Mouse (Mus musculus) MEL (cell line): ENCODE data around the gene Echdc2. TPM values are rescaled to one million over a fixed set of nuclear protein-coding genes. Genes with fewer than 3 reads are reported as not detected.

Experiments used
- DNase-seq: peaks from one replicate; pipeline ENCODE4 v3.0.0; 2011; ENCODE audit warnings: low read depth, low spot score
- H3K27ac ChIP-seq: 2 replicates; pipeline ENCODE4 v1.5.1; 2012; ENCODE audit warnings: low read depth, mild to moderate bottlenecking, control low read depth, low read length, moderate library complexity; ENCODE audit not compliant: control insufficient read depth
- H3K27me3 ChIP-seq, 2 experiments: fragments of 150-350 bp in 1 of 2; sonication (generic) in 1 of 2; 2 replicates each; pipeline ENCODE4 v1.6.1; 2012; ENCODE audit warnings: low read length in 2 of 2, mild to moderate bottlenecking in 2 of 2, improper control_type of control experiment in 1 of 2, moderate library complexity in 1 of 2; ENCODE audit not compliant: insufficient read depth in 2 of 2, control insufficient read depth in 1 of 2
- H3K36me3 ChIP-seq, 2 experiments: 2 replicates each; pipeline ENCODE4 v1.6.1; 2012 to 2014; ENCODE audit warnings: low read length in 2 of 2, improper control_type of control experiment in 1 of 2, inconsistent platforms in 1 of 2, mild to moderate bottlenecking in 1 of 2; ENCODE audit not compliant: insufficient read depth in 2 of 2, control insufficient read depth in 1 of 2
- H3K4me1 ChIP-seq, 2 experiments: fragments of 150-350 bp in 1 of 2; sonication (generic) in 1 of 2; 2 replicates each; pipeline ENCODE4 v1.6.1; 2012; ENCODE audit warnings: low read length in 2 of 2, improper control_type of control experiment in 1 of 2, mild to moderate bottlenecking in 1 of 2; ENCODE audit not compliant: insufficient read depth in 2 of 2, control insufficient read depth in 1 of 2
- H3K4me3 ChIP-seq, 2 experiments: fragments of 150-350 bp in 1 of 2; sonication (generic) in 1 of 2; 2 replicates each; pipeline ENCODE4 v1.5.1; 2012; ENCODE audit warnings: low read depth in 2 of 2, low read length in 2 of 2, mild to moderate bottlenecking in 2 of 2, moderate library complexity in 2 of 2, control low read depth in 1 of 2, improper control_type of control experiment in 1 of 2; ENCODE audit not compliant: control insufficient read depth in 1 of 2, insufficient read depth in 1 of 2
- H3K79me2 ChIP-seq: 2 replicates; pipeline ENCODE4 v1.6.1; 2012; ENCODE audit warnings: mild to moderate bottlenecking, low read length, moderate library complexity; ENCODE audit not compliant: control insufficient read depth, poor library complexity, insufficient read depth
- H3K9ac ChIP-seq: 2 replicates; pipeline ENCODE4 v1.6.1; 2012; ENCODE audit warnings: low read depth, mild to moderate bottlenecking, control low read depth, low read length, moderate library complexity; ENCODE audit not compliant: control insufficient read depth, poor library complexity, severe bottlenecking
- H3K9me3 ChIP-seq: fragments of 150-350 bp; sonication (generic); replicated peaks from 2 replicates; pipeline ENCODE4 v1.6.1; 2012; ENCODE audit warnings: mild to moderate bottlenecking, low read length, improper control_type of control experiment, moderate library complexity; ENCODE audit not compliant: insufficient read depth
- BHLHE40 ChIP-seq: IDR thresholded peaks from 2 replicates; pipeline ENCODE4 v1.6.1; 2012; ENCODE audit warnings: low read depth, mild to moderate bottlenecking, inconsistent platforms, low read length, improper control_type of control experiment, borderline replicate concordance
- CHD2 ChIP-seq: IDR thresholded peaks from 2 replicates; pipeline ENCODE4 v1.6.1; 2011; ENCODE audit warnings: low read length, improper control_type of control experiment
- E2F4 ChIP-seq: IDR thresholded peaks from 2 replicates; pipeline ENCODE4 v1.6.1; 2011; ENCODE audit warnings: low read depth, low read length, improper control_type of control experiment, borderline replicate concordance
- EP300 ChIP-seq, 2 experiments: IDR thresholded peaks; 2 replicates each; pipeline ENCODE4 v1.6.1; 2011; ENCODE audit warnings: improper control_type of control experiment in 2 of 2, low read length in 2 of 2, low read depth in 1 of 2, mild to moderate bottlenecking in 1 of 2
- ETS1 ChIP-seq: IDR thresholded peaks from 2 replicates; pipeline ENCODE4 v1.6.1; 2012; ENCODE audit warnings: low read depth, mild to moderate bottlenecking, inconsistent platforms, low read length, improper control_type of control experiment, moderate library complexity
- GABPA ChIP-seq: IDR thresholded peaks from 2 replicates; pipeline ENCODE4 v1.6.1; 2012; ENCODE audit warnings: low read depth, mild to moderate bottlenecking, inconsistent platforms, low read length, improper control_type of control experiment, moderate library complexity
- JUND ChIP-seq: IDR thresholded peaks from 2 replicates; pipeline ENCODE4 v1.6.1; 2011; ENCODE audit warnings: low read depth, mild to moderate bottlenecking, improper control_type of control experiment, low read length
- MAZ ChIP-seq: IDR thresholded peaks from 2 replicates; pipeline ENCODE4 v1.6.1; 2012; ENCODE audit warnings: low read depth, mild to moderate bottlenecking, inconsistent platforms, low read length, improper control_type of control experiment
- MEF2A ChIP-seq: IDR thresholded peaks from 2 replicates; pipeline ENCODE4 v1.6.1; 2014; ENCODE audit warnings: low read depth, mild to moderate bottlenecking, inconsistent platforms, low read length, improper control_type of control experiment; ENCODE audit not compliant: poor library complexity, insufficient replicate concordance, severe bottlenecking; ENCODE audit errors: extremely low read depth
- NELFE ChIP-seq: IDR thresholded peaks from 2 replicates; pipeline ENCODE4 v1.6.1; 2011; ENCODE audit warnings: low read depth, low read length, improper control_type of control experiment
- NRF1 ChIP-seq: IDR thresholded peaks from 2 replicates; pipeline ENCODE4 v1.6.1; 2014; ENCODE audit warnings: low read depth, mild to moderate bottlenecking, inconsistent platforms, low read length, improper control_type of control experiment, moderate library complexity; ENCODE audit not compliant: poor library complexity, insufficient read depth, severe bottlenecking
- POLR2AphosphoS2 ChIP-seq: IDR thresholded peaks from 2 replicates; pipeline ENCODE4 v1.6.1; 2011; ENCODE audit warnings: low read length, improper control_type of control experiment
- POLR2AphosphoS5 ChIP-seq: IDR thresholded peaks from 2 replicates; pipeline ENCODE4 v1.6.1; 2012; ENCODE audit warnings: low read depth, borderline replicate concordance, mild to moderate bottlenecking, inconsistent platforms, low read length, moderate library complexity, mixed read lengths
- RAD21 ChIP-seq: IDR thresholded peaks from 2 replicates; pipeline ENCODE4 v1.6.1; 2011; ENCODE audit warnings: mild to moderate bottlenecking, low read depth, low read length, improper control_type of control experiment
- TAL1 ChIP-seq: IDR thresholded peaks from 2 replicates; pipeline ENCODE4 v1.6.1; 2012; ENCODE audit warnings: mild to moderate bottlenecking, inconsistent platforms, low read length, moderate library complexity, mixed read lengths
- UBTF ChIP-seq: IDR thresholded peaks from 2 replicates; pipeline ENCODE4 v1.6.1; 2012; ENCODE audit warnings: low read depth, mild to moderate bottlenecking, inconsistent platforms, low read length, improper control_type of control experiment, moderate library complexity, borderline replicate concordance; ENCODE audit not compliant: insufficient read depth
- USF1 ChIP-seq: IDR thresholded peaks from 2 replicates; pipeline ENCODE4 v1.6.1; 2014; ENCODE audit warnings: low read depth, mild to moderate bottlenecking, inconsistent platforms, low read length, improper control_type of control experiment, moderate library complexity
- USF2 ChIP-seq, 2 experiments: IDR thresholded peaks; 2 replicates each; pipeline ENCODE4 v1.6.1; 2011 to 2012; ENCODE audit warnings: improper control_type of control experiment in 2 of 2, low read length in 2 of 2, borderline replicate concordance in 1 of 2, inconsistent platforms in 1 of 2, low read depth in 1 of 2, mild to moderate bottlenecking in 1 of 2; ENCODE audit not compliant: insufficient read depth in 1 of 2
- ZC3H11A ChIP-seq: IDR thresholded peaks from 2 replicates; pipeline ENCODE4 v1.6.1; 2012; ENCODE audit warnings: low read depth, mild to moderate bottlenecking, inconsistent platforms, low read length, improper control_type of control experiment
- ZMIZ1 ChIP-seq: IDR thresholded peaks from 2 replicates; pipeline ENCODE4 v1.6.1; 2012; ENCODE audit warnings: low read depth, mild to moderate bottlenecking, inconsistent platforms, low read length, improper control_type of control experiment, moderate library complexity
- polyA plus RNA-seq, 2 experiments: library from polyadenylated mRNA; stranded (reverse) in 1 of 2; unstranded in 1 of 2; fragments of >175 nt in 1 of 2; fragments of >200 nt in 1 of 2; gene quantifications; 2 replicates each; pipeline versions ENCODE4 v1.2.1 to v1.2.4; 2012; ENCODE audit warnings: low replicate concordance in 2 of 2, low read depth in 1 of 2; ENCODE audit not compliant: insufficient read length in 2 of 2, insufficient read depth in 1 of 2, missing spikeins in 1 of 2
- total RNA-seq: library from RNA; depleted of rRNA; stranded (reverse); fragments of 300-350 nt; gene quantifications from 2 replicates; pipeline ENCODE4 v1.2.3, GENCODE M21; 2012

Gene Echdc2
- total and polyA plus RNA-seq, 3 experiments: not detected

DNA sequence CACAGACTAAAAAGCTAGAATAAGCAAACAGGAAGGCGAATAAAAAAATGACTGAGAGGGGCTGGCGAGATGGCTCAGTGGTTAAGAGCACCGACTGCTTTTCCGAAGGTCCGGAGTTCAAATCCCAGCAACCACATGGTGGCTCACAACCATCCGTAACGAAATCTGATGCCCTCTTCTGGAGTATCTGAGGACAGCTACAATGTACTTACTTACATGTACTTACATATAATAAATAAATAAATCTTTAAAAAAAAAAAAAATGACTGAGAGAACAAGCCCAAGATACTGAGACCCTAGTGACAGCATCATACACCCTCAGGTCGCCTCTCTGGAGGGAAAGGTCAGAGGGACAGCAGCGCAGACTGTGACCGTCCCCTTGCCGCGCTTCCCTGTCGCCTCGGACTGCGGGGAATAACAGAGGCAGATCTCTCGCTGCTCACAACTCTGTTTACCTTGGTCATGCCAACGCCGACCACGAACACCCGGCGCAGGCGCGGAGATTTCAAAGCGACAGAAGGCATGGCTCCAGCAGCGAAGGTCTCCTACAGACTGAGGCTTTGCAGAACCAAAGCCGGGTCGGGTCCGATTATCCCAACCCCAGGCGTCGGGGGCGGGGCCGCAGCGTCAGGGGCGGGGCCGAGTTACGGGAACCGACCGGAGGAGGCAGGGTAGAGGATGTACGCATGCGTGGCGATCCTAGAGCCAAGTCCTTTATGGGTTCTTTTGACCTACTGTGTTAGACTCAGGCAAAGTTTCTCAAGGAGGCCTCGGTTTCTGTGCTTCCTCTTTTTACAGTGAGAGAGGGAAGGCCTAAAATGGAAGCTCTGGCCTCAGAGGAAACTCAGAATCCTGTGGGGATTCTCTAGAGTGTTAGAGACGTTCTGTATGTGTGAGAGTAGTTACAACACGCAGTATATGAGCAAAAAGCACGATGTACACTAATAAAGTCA lies 47.0 kb upstream of the Echdc2 start (continued):
- no peak for TF ChIP-seq USF1
- TF ChIP-seq BHLHE40: no peak
- no peak for TF ChIP-seq JUND
- peak; percentile 63 for TF ChIP-seq POLR2AphosphoS2
- no peak for TF ChIP-seq ZC3H11A
- no peak for TF ChIP-seq UBTF
- TF ChIP-seq RAD21: no peak
- 0 out of 2 replicates have a peak, but pooled peaks have one; percentile 55 for TF ChIP-seq ZMIZ1
- TF ChIP-seq USF2 (IDR thresholded peaks at IDR 0.05; ENCODE audit: borderline replicate concordance in 1 of 2, insufficient read depth in 1 of 2, low read depth in 1 of 2, low read length in 2 of 2): no peak
- TF ChIP-seq GABPA: no peak
- no peak for TF ChIP-seq E2F4
- TF ChIP-seq TAL1: no peak
- no peak for TF ChIP-seq MAZ
- 0 out of 4 replicates have a peak, but pooled peaks of 1 of the 2 experiments have one; percentile 25 for TF ChIP-seq EP300 (IDR thresholded peaks at IDR 0.05; ENCODE audit: low read depth in 1 of 2, low read length in 2 of 2)
- TF ChIP-seq, all 39 proteins: peak for 17

GRCm38 (mm10) chr4:108124104-108124503 lies 41.1 kb upstream of the Echdc2 start:
- Histone ChIP-seq H3K9ac (no peak overlapping the region), H3K27me3 (peaks cover 0 to 1% of the 10 kb centered on the region in 2 experiments; a peak in 2 of 4 replicates), H3K36me3 (no peaks in the 10 kb centered on the region), H3K4me3 (no peak overlapping the region), H3K79me2 (no peaks in the 10 kb centered on the region), H3K4me1 (no peaks in the 10 kb centered on the region), H3K9me3 (no peaks in the 10 kb centered on the region), H3K27ac (no peak overlapping the region)
- TF ChIP-seq POLR2AphosphoS5 (no peak), CHD2 (no peak)
- DNase-seq: no peak

GRCm38 (mm10) chr4:108126260-108126659 lies 39.0 kb upstream of the Echdc2 start:
- no peak overlapping the region for H3K9ac ChIP-seq
- H3K4me1 ChIP-seq: no peaks in the 10 kb centered on the region
- no peaks in the 10 kb centered on the region for H3K79me2 ChIP-seq
- no peak for TF ChIP-seq USF1
- no peak for TF ChIP-seq NELFE
- TF ChIP-seq NRF1: no peak
- TF ChIP-seq E2F4: no peak
- no peak for TF ChIP-seq ETS1
- TF ChIP-seq MEF2A: no peak
- TF ChIP-seq, all 39 proteins: peak for 0
- Histone ChIP-seq H3K27me3 (peaks cover 0 to 1% of the 10 kb centered on the region in 2 experiments; a peak in 2 of 4 replicates), H3K4me3 (no peak overlapping the region), H3K9me3 (no peaks in the 10 kb centered on the region), H3K36me3 (no peaks in the 10 kb centered on the region), H3K27ac (no peak overlapping the region)
- no peak for DNase-seq
